Mouse (Mus musculus): ENCODE data around the gene Cnot2. TPM values are rescaled to one million over a fixed set of nuclear protein-coding genes. Genes with fewer than 3 reads are reported as not detected.

Gene Cnot2
- polyA plus RNA-seq, 2 experiments, result 101 to 112 TPM

GRCm38 (mm10) chr10:116604081-116604904, 23.0 kb upstream of the Cnot2 start:
- ATAC-seq (ENCODE audit: low FRiP score, low read depth) (no peak), DNase-seq (ENCODE audit: low spot score) (no peak)
- Histone ChIP-seq H3K4me3 (replicated peaks; ENCODE audit: low read length) (no peak overlapping the region), H3K9me3 (ENCODE audit: control insufficient read depth, low read length) (no peaks in the 10 kb centered on the region), H3K4me2 (replicated peaks; ENCODE audit: low read depth, low read length, severe bottlenecking) (no peak overlapping the region), H3K27me3 (ENCODE audit: control insufficient read depth, insufficient read depth, low read length) (no peaks in the 10 kb centered on the region), H3K36me3 (ENCODE audit: control insufficient read depth, insufficient read depth, low read length) (no peaks in the 10 kb centered on the region), H3K9ac (ENCODE audit: low read depth, low read length, severe bottlenecking) (no peak overlapping the region), H3K4me1 (ENCODE audit: control insufficient read depth, insufficient read depth, low read length) (no peaks in the 10 kb centered on the region), H3K27ac (replicated peaks; ENCODE audit: low read depth, low read length) (no peak overlapping the region)
- WGBS, result 85% methylated on average over 6 of the region's 6 CpGs
- no peak for TF ChIP-seq POLR2A (IDR thresholded peaks at IDR 0.05; ENCODE audit: borderline replicate concordance, extremely low read depth, insufficient read depth, insufficient read length)

GRCm38 (mm10) chr10:116599056-116599850, 17.9 kb upstream of the Cnot2 start:
- no peak overlapping the region for H3K27ac ChIP-seq (replicated peaks; ENCODE audit: low read depth, low read length)
- no peaks in the 10 kb centered on the region for H3K9me3 ChIP-seq (ENCODE audit: control insufficient read depth, low read length)
- no peak for DNase-seq (ENCODE audit: low spot score)
- no peaks in the 10 kb centered on the region for H3K36me3 ChIP-seq (ENCODE audit: control insufficient read depth, insufficient read depth, low read length)
- H3K4me2 ChIP-seq (replicated peaks; ENCODE audit: low read depth, low read length, severe bottlenecking), result no peak overlapping the region
- no peak for ATAC-seq (ENCODE audit: low FRiP score, low read depth)
- WGBS, result 89% methylated on average over 14 of the region's 14 CpGs
- TF ChIP-seq POLR2A (IDR thresholded peaks at IDR 0.05; ENCODE audit: borderline replicate concordance, extremely low read depth, insufficient read depth, insufficient read length), result no peak
- H3K4me3 ChIP-seq (replicated peaks; ENCODE audit: low read length), result no peak overlapping the region
- H3K9ac ChIP-seq (ENCODE audit: low read depth, low read length, severe bottlenecking), result no peak overlapping the region
- H3K27me3 ChIP-seq (ENCODE audit: control insufficient read depth, insufficient read depth, low read length), result no peaks in the 10 kb centered on the region
- H3K4me1 ChIP-seq (ENCODE audit: control insufficient read depth, insufficient read depth, low read length), result no peaks in the 10 kb centered on the region

GRCm38 (mm10) chr10:116582738-116583137, 1.4 kb upstream of the Cnot2 start:
- 0 out of 2 replicates have a peak, but pooled peaks cover 8% of the 10 kb centered on the region for H3K36me3 ChIP-seq (ENCODE audit: control insufficient read depth, insufficient read depth, low read length)
- H3K9ac ChIP-seq (ENCODE audit: low read depth, low read length, severe bottlenecking), result no peak overlapping the region
- 30% methylated on average over 6 of the region's 6 CpGs for WGBS
- DNase-seq (ENCODE audit: low spot score), result no peak
- H3K9me3 ChIP-seq (ENCODE audit: control insufficient read depth, low read length), result no peaks in the 10 kb centered on the region
- no peak overlapping the region for H3K27ac ChIP-seq (replicated peaks; ENCODE audit: low read depth, low read length)
- H3K4me2 ChIP-seq (replicated peaks; ENCODE audit: low read depth, low read length, severe bottlenecking), result peak overlapping the region; percentile 65
- no peak for TF ChIP-seq POLR2A (IDR thresholded peaks at IDR 0.05; ENCODE audit: borderline replicate concordance, extremely low read depth, insufficient read depth, insufficient read length)
- no peaks in the 10 kb centered on the region for H3K27me3 ChIP-seq (ENCODE audit: control insufficient read depth, insufficient read depth, low read length)
- no peak for ATAC-seq (ENCODE audit: low FRiP score, low read depth)
- peaks cover 4% of the 10 kb centered on the region for H3K4me1 ChIP-seq (ENCODE audit: control insufficient read depth, insufficient read depth, low read length)
- H3K4me3 ChIP-seq (replicated peaks; ENCODE audit: low read length), result peak overlapping the region; percentile 93

- no peaks in the 10 kb centered on the region for H3K27me3 ChIP-seq (ENCODE audit: control insufficient read depth, insufficient read depth, low read length)
- H3K4me2 ChIP-seq (replicated peaks; ENCODE audit: low read depth, low read length, severe bottlenecking), result peak overlapping the region; percentile 65
- no peak for TF ChIP-seq POLR2A (IDR thresholded peaks at IDR 0.05; ENCODE audit: borderline replicate concordance, extremely low read depth, insufficient read depth, insufficient read length)
- H3K4me1 ChIP-seq (ENCODE audit: control insufficient read depth, insufficient read depth, low read length), result peaks cover 4% of the 10 kb centered on the region
- H3K9me3 ChIP-seq (ENCODE audit: control insufficient read depth, low read length), result no peaks in the 10 kb centered on the region
- peak overlapping the region; percentile 93 for H3K4me3 ChIP-seq (replicated peaks; ENCODE audit: low read length)
- DNase-seq (ENCODE audit: low spot score) (peak; percentile 56), ATAC-seq (ENCODE audit: low FRiP score, low read depth) (peak; percentile 70)
- peak overlapping the region; percentile 97 for H3K9ac ChIP-seq (ENCODE audit: low read depth, low read length, severe bottlenecking)
- H3K27ac ChIP-seq (replicated peaks; ENCODE audit: low read depth, low read length), result peak overlapping the region; percentile 99
- WGBS, result under 1% methylated on average over 36 of the region's 67 CpGs
- 0 out of 2 replicates have a peak, but pooled peaks cover 8% of the 10 kb centered on the region for H3K36me3 ChIP-seq (ENCODE audit: control insufficient read depth, insufficient read depth, low read length)
These were observed 589 bp upstream of the Cnot2 start for GRCm38 (mm10) chr10:116581719-116582481.
